Mouse (Mus musculus) testis, adult 2 months (tissue): ENCODE measurements around the gene Uhrf1.

ENCODE experiments used
- CTCF ChIP-seq: fragments of 200-500 bp; IDR thresholded peaks from 2 replicates; pipeline ENCODE4 v1.5.1; 2012; ENCODE audit warnings: low read depth, mild to moderate bottlenecking, inconsistent platforms, low read length, moderate library complexity; ENCODE audit not compliant: control insufficient read depth, insufficient read depth, insufficient replicate concordance
- POLR2A ChIP-seq: fragments of 200-500 bp; IDR thresholded peaks from 2 replicates; pipeline ENCODE4 v1.6.1; 2012; ENCODE audit warnings: low read depth, mild to moderate bottlenecking, inconsistent platforms, low read length, moderate library complexity; ENCODE audit not compliant: control insufficient read depth

DNA sequence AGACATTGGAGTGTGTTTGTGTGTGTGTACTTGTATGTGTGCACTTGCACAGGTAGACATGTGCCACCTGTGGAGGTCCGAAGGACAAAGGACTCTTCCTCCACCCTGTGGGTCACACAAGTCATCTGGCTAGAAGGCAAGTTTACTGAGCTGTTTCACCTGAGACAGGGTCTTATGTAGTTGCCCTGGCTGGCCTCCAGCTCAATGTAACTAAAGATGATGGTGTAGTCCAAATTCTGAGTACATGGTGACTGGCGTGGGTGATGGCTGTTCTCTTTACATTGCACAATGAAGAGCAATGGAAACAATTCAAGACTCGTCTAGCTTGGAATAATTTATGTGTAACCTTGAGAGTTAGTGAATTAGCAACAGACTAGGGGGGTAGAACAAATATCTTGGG lies 21.3 kb downstream of the Uhrf1 start:
- TF ChIP-seq CTCF (no peak), POLR2A (no peak)
